Mouse (Mus musculus) brain, embryonic 14.5 days (tissue): ENCODE results near the gene Cntnap5c.

Experiments used
- CTCF ChIP-seq: fragments of 200-500 bp; IDR thresholded peaks from 2 replicates; pipeline ENCODE4 v1.5.1; 2012; ENCODE audit warnings: inconsistent platforms, mild to moderate bottlenecking, moderate library complexity, borderline replicate concordance; ENCODE audit not compliant: insufficient read depth, insufficient read length; ENCODE audit errors: extremely low read depth
- POLR2A ChIP-seq: fragments of 200-500 bp; IDR thresholded peaks from 2 replicates; pipeline ENCODE4 v1.6.1; 2012; ENCODE audit warnings: mild to moderate bottlenecking, inconsistent platforms, borderline replicate concordance; ENCODE audit not compliant: poor library complexity, insufficient read depth, insufficient read length, severe bottlenecking; ENCODE audit errors: extremely low read depth

DNA sequence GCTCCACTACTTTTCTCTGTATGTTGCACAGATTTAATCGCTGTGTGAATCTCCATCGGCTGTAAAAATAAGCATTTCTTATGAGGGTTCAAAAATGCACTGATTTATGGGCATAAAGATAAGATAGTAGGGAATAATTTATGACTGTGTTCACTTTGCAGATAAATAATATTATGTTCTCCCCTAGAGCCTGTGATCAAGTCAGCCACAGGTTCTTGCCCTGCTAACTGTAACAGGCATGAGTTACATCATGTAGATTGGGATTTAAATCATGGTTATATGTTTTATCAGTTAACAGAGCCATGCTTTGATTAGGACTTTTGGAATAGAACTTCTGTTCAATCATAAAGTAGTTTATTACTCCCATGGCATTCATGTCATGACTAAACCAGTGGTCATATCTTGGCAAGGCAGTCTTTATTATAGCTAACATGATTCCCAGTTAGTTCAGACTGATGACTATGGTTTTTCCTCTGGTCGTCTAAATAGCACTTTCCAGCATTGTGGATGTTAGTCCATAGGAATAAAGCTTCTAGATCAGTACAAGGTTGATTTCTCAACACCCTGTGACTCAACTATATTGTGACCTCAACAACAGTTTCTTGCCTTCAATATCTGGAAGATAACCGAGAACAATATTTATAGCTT, 118.5 kb downstream of the Cntnap5c start:
- TF ChIP-seq CTCF (no peak), POLR2A (no peak)
